Mouse (Mus musculus) liver, embryonic 14.5 days (tissue): ENCODE data around the gene Cggbp1. TPM values are rescaled to one million over a fixed set of nuclear protein-coding genes. Genes with fewer than 3 reads are reported as not detected.

Experiments used
- ATAC-seq: fragments of 200-750 bp; cut with Nextera tagmentation; 2 replicates; pipeline ENCODE4 v1.8.0; 2017; ENCODE audit warnings: moderate number of reproducible peaks, mild to moderate bottlenecking, moderate library complexity; ENCODE audit not compliant: insufficient read depth
- DNase-seq, 3 experiments: peaks; one replicate each; pipeline ENCODE4 v3.0.0-alpha.2; 2012 to 2013; ENCODE audit warnings: low read depth in 3 of 3, low spot score in 3 of 3
- H3K27ac ChIP-seq: fragments of 300-500 bp; sonication (generic); 2 replicates; pipeline ENCODE4 v1.5.1; 2014; ENCODE audit warnings: moderate library complexity, mild to moderate bottlenecking, control low read depth, inconsistent platforms
- H3K27me3 ChIP-seq: fragments of 300-500 bp; sonication (generic); 2 replicates; pipeline ENCODE4 v1.6.1; 2014; ENCODE audit warnings: mild to moderate bottlenecking, low read length, moderate library complexity; ENCODE audit not compliant: control insufficient read depth, insufficient read depth
- H3K36me3 ChIP-seq: fragments of 300-500 bp; sonication (generic); replicated peaks from 2 replicates; pipeline ENCODE4 v1.6.1; 2014; ENCODE audit warnings: low read depth; ENCODE audit not compliant: control insufficient read depth, insufficient read depth
- H3K4me1 ChIP-seq, 2 experiments: fragments of 200-500 bp in 1 of 2; fragments of 300-500 bp in 1 of 2; sonication (generic) in 1 of 2; replicated peaks; 2 replicates each; pipeline ENCODE4 v1.6.1; 2012 to 2014; ENCODE audit warnings: antibody characterized with exemption in 1 of 2, inconsistent platforms in 1 of 2, low read length in 1 of 2; ENCODE audit not compliant: control insufficient read depth in 2 of 2, insufficient read depth in 2 of 2
- H3K4me2 ChIP-seq: fragments of 300-500 bp; sonication (generic); 2 replicates; pipeline ENCODE4 v1.6.1; 2014; ENCODE audit warnings: low read depth, mild to moderate bottlenecking, control low read depth, moderate library complexity
- H3K4me3 ChIP-seq, 2 experiments: fragments of 200-500 bp in 1 of 2; fragments of 300-500 bp in 1 of 2; sonication (generic) in 1 of 2; 2 replicates each; pipeline ENCODE4 v1.5.1; 2012 to 2014; ENCODE audit warnings: low read depth in 2 of 2, low read length in 2 of 2, mild to moderate bottlenecking in 2 of 2, control low read depth in 1 of 2, inconsistent platforms in 1 of 2, moderate library complexity in 1 of 2; ENCODE audit not compliant: insufficient read depth in 1 of 2
- H3K9ac ChIP-seq: fragments of 300-500 bp; sonication (generic); replicated peaks from 2 replicates; pipeline ENCODE4 v1.6.1; 2014; ENCODE audit warnings: mild to moderate bottlenecking, control low read depth, moderate library complexity
- H3K9me3 ChIP-seq: fragments of 300-500 bp; sonication (generic); 2 replicates; pipeline ENCODE4 v1.6.1; 2016; ENCODE audit warnings: low read length, mixed read lengths; ENCODE audit not compliant: control insufficient read depth
- CTCF ChIP-seq: IDR thresholded peaks from 2 replicates; pipeline ENCODE4 v1.5.1; 2016; ENCODE audit warnings: antibody characterized with exemption, low read depth, control low read depth
- EP300 ChIP-seq: IDR thresholded peaks from 2 replicates; pipeline ENCODE4 v1.6.1; 2016; ENCODE audit warnings: antibody characterized with exemption, low read depth
- WGBS: fragments of 180-500 bp; shearing (Covaris S2); extraction: QIAGEN DNeasy Blood & Tissue Kit; methylation state at CpG from one replicate; pipeline ENCODE4 v1.1.7; 2014; ENCODE audit not compliant: insufficient replicate concordance; 5-methylcytosine and 5-hydroxymethylcytosine counted together
- polyA plus RNA-seq, 2 experiments: library from polyadenylated mRNA; depleted of rRNA in 1 of 2; stranded (reverse) in 1 of 2; unstranded in 1 of 2; fragments of >200 nt; fragmentation: Nextera tagmentation in 1 of 2; extraction: Ambion mirVana in 1 of 2; gene quantifications; 2 replicates each; pipeline versions ENCODE4 v1.2.1 to v1.2.3; 2012 to 2014

Gene Cggbp1
- polyA plus RNA-seq, 2 experiments: 11.2 to 26.0 TPM

DNA sequence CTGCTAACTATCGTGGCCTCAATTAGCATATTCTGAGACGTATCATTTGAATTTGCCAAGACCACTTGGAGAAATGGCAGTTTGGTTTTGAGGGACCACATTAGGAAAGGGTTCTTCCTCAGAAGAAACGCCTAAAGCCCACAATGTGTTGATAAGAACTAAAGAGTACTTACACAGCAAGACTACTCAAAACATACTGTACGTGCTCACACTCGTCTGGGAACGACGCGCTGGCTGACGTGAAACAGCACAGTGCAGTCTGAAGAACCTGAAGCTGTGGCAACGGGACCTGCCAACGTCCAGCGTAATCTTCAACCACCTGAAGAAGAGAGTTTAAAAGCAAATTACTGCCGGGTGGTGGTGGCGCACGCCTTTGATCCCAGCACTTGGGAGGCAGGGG is 21.5 kb upstream of the Cggbp1 start:
- no peak; the same call in 1 of the 2 replicates for ATAC-seq
- H3K27me3 ChIP-seq: no peaks in the 10 kb centered on the region
- no peak overlapping the region for H3K27ac ChIP-seq
- 51% methylated on average over 15 of the region's 15 CpGs for WGBS
- DNase-seq: no peak
- no peaks in the 10 kb centered on the region for H3K9me3 ChIP-seq
- no peak overlapping the region for H3K9ac ChIP-seq
- no peak overlapping the region for H3K4me3 ChIP-seq
- no peak for TF ChIP-seq EP300
- TF ChIP-seq CTCF: no peak
- no peaks in the 10 kb centered on the region for H3K36me3 ChIP-seq
- no peak overlapping the region for H3K4me2 ChIP-seq
- H3K4me1 ChIP-seq: no peaks in the 10 kb centered on the region

GRCm38 (mm10) chr16:64835996-64836545 is 15.7 kb upstream of the Cggbp1 start:
- WGBS: 45% methylated on average over 1 of the region's 1 CpGs

GRCm38 (mm10) chr16:64836709-64837108 is 15.1 kb upstream of the Cggbp1 start:
- no peak for ATAC-seq

More at GRCm38 (mm10) chr16:64835996-64836545, 15.7 kb upstream of the Cggbp1 start:
- Histone ChIP-seq H3K4me2 (no peak overlapping the region), H3K9ac (no peak overlapping the region), H3K27me3 (no peaks in the 10 kb centered on the region), H3K4me3 (no peak overlapping the region), H3K27ac (no peak overlapping the region), H3K36me3 (no peaks in the 10 kb centered on the region), H3K9me3 (no peaks in the 10 kb centered on the region), H3K4me1 (peaks cover 2 to 5% of the 10 kb centered on the region in 2 experiments; a peak in 2 of 4 replicates)
- TF ChIP-seq CTCF (no peak), EP300 (no peak)
- no peak for ATAC-seq
- DNase-seq: no peak

GRCm38 (mm10) chr16:64841481-64842373 is 10.1 kb upstream of the Cggbp1 start:
- H3K9me3 ChIP-seq: no peaks in the 10 kb centered on the region
- DNase-seq: peak; percentile 41 to 58 (median 46)
- H3K27ac ChIP-seq: peak overlapping the region; percentile 48
- peak; percentile 77 for ATAC-seq
- H3K4me2 ChIP-seq: peak overlapping the region; percentile 37
- H3K27me3 ChIP-seq: no peaks in the 10 kb centered on the region
- H3K9ac ChIP-seq: no peak overlapping the region
- WGBS: 42% methylated on average over 5 of the region's 5 CpGs
- H3K4me1 ChIP-seq: peaks cover 8 to 14% of the 10 kb centered on the region in 2 experiments
- peak; percentile 67 for TF ChIP-seq EP300
- no peak for TF ChIP-seq CTCF
- no peaks in the 10 kb centered on the region for H3K36me3 ChIP-seq
- H3K4me3 ChIP-seq: no peak overlapping the region

More at GRCm38 (mm10) chr16:64836709-64837108, 15.1 kb upstream of the Cggbp1 start:
- no peaks in the 10 kb centered on the region for H3K27me3 ChIP-seq
- no peaks in the 10 kb centered on the region for H3K9me3 ChIP-seq
- H3K27ac ChIP-seq: no peak overlapping the region
- 83% methylated on average over 2 of the region's 2 CpGs for WGBS
- H3K4me1 ChIP-seq: peaks cover 7 to 9% of the 10 kb centered on the region in 2 experiments
- H3K9ac ChIP-seq: no peak overlapping the region
- no peak overlapping the region for H3K4me2 ChIP-seq
- no peak for DNase-seq
- H3K36me3 ChIP-seq: no peaks in the 10 kb centered on the region
- H3K4me3 ChIP-seq: no peak overlapping the region
- TF ChIP-seq CTCF (no peak), EP300 (no peak)

DNA sequence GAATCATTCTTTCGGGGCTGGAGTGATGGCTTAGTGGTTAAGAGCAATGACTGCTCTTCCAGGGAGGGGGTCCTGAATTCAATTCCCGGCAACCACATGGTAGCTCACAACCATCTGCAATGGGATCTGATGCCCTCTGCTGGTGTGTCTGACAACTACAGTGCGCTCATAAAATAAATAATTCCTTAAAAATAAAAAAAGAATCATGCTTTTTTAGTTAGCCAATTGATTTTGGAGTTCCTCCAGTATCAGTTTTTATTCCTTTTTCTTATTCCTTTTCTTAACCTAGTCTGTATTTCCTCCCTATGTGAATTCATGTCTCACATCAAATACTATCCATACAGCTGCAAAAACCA is 9.4 kb upstream of the Cggbp1 start:
- WGBS: 71% methylated on average over 3 of the region's 3 CpGs
- Histone ChIP-seq H3K4me1 (peaks cover 8 to 14% of the 10 kb centered on the region in 2 experiments), H3K27me3 (no peaks in the 10 kb centered on the region), H3K4me2 (peak overlapping the region; percentile 37), H3K9me3 (no peaks in the 10 kb centered on the region), H3K4me3 (no peak overlapping the region), H3K36me3 (no peaks in the 10 kb centered on the region), H3K27ac (no peak overlapping the region), H3K9ac (no peak overlapping the region)
- DNase-seq (no peak), ATAC-seq (no peak)
- TF ChIP-seq EP300 (no peak), CTCF (peak; percentile 33)
